Mouse (Mus musculus) ES-E14 (cell line): Measurements from ENCODE around the gene Tmem50a. TPM values are rescaled to one million over a fixed set of nuclear protein-coding genes. Genes with fewer than 3 reads are reported as not detected.

ENCODE experiments used
- DNase-seq: peaks from one replicate; pipeline ENCODE4 v3.0.0-alpha.2; 2013; ENCODE audit warnings: low read depth, low spot score
- H3K27ac ChIP-seq: 2 replicates; pipeline ENCODE4 v1.5.1; 2012; ENCODE audit warnings: low read depth, mild to moderate bottlenecking, low read length, moderate library complexity, mixed read lengths; ENCODE audit not compliant: poor library complexity, insufficient read depth, severe bottlenecking
- H3K36me3 ChIP-seq: 2 replicates; pipeline ENCODE4 v1.6.1; 2012; ENCODE audit warnings: mild to moderate bottlenecking, low read length, moderate library complexity, mixed read lengths; ENCODE audit not compliant: control insufficient read depth, poor library complexity, insufficient read depth, severe bottlenecking
- H3K4me1 ChIP-seq, 2 experiments: fragments of 150-350 bp in 1 of 2; sonication (generic) in 1 of 2; 2 replicates each; pipeline ENCODE4 v1.6.1; 2012; ENCODE audit warnings: low read length in 2 of 2, mild to moderate bottlenecking in 1 of 2, mixed read lengths in 1 of 2; ENCODE audit not compliant: control insufficient read depth in 2 of 2, insufficient read depth in 2 of 2, poor library complexity in 1 of 2
- H3K4me3 ChIP-seq, 2 experiments: fragments of 150-350 bp in 1 of 2; sonication (generic) in 1 of 2; 2 replicates each; pipeline ENCODE4 v1.5.1; 2012; ENCODE audit warnings: low read length in 2 of 2, low read depth in 1 of 2, mild to moderate bottlenecking in 1 of 2, mixed read lengths in 1 of 2; ENCODE audit not compliant: insufficient read depth in 1 of 2, poor library complexity in 1 of 2, severe bottlenecking in 1 of 2
- H3K9ac ChIP-seq: 2 replicates; pipeline ENCODE4 v1.6.1; 2012; ENCODE audit warnings: low read depth, mild to moderate bottlenecking, low read length, mixed read lengths; ENCODE audit not compliant: poor library complexity, insufficient read depth, severe bottlenecking
- H3K9me3 ChIP-seq: fragments of 150-350 bp; sonication (generic); 2 replicates; pipeline ENCODE4 v1.6.1; 2012; ENCODE audit warnings: low read depth, mild to moderate bottlenecking, low read length; ENCODE audit not compliant: control insufficient read depth, insufficient read depth
- CHD2 ChIP-seq: IDR thresholded peaks from 2 replicates; pipeline ENCODE4 v1.6.1; 2014; ENCODE audit warnings: mild to moderate bottlenecking, low read depth, low read length, inconsistent platforms
- HCFC1 ChIP-seq: IDR thresholded peaks from 2 replicates; pipeline ENCODE4 v1.6.1; 2012; ENCODE audit warnings: low read length, inconsistent platforms, borderline replicate concordance; ENCODE audit not compliant: insufficient read depth
- MAFK ChIP-seq: IDR thresholded peaks from 2 replicates; pipeline ENCODE4 v1.6.1; 2014; ENCODE audit warnings: mild to moderate bottlenecking, low read depth, low read length, inconsistent platforms; ENCODE audit not compliant: insufficient read depth
- ZC3H11A ChIP-seq: IDR thresholded peaks from 2 replicates; pipeline ENCODE4 v1.6.1; 2012; ENCODE audit warnings: low read depth, mild to moderate bottlenecking, inconsistent platforms, low read length, borderline replicate concordance
- ZNF384 ChIP-seq: IDR thresholded peaks from 2 replicates; pipeline ENCODE4 v1.6.1; 2012; ENCODE audit warnings: low read depth, low read length, inconsistent platforms
- in situ Hi-C, 2 experiments: fragments of 600-800 bp; cut with MboI; formaldehyde crosslinking; loops; one replicate each; pipeline ENCODE4 v1.15.1; 2025; ENCODE audit warnings: low sequenced_read_pairs in 2 of 2, inconsistent platforms in 1 of 2; ENCODE audit not compliant: unreplicated experiment in 2 of 2
- total RNA-seq: library from RNA; depleted of rRNA; stranded (reverse); fragments of 300-350 nt; gene quantifications from 2 replicates; pipeline ENCODE4 v1.2.3, GENCODE M21; 2012; rRNA removed

Gene Tmem50a
- 118 and 183 TPM in 2 replicates for total RNA-seq

DNA sequence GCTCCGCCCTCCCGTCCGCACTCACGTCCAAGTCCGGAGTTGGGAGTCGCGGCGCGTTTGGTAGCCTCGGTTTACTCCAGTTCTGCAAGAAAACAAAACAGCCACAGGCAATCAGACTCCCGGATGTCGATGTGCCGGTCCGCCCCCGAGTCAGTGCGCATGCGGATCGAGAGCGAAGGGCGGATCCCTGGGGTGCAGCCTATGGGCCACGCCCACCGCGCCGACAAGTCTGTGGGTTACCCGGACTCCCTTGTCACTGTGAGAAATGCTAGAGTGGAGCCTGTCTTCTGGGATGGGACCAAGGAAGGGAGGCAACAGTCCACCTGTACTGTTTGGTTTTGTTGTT, at the start of gene Tmem50a:
Tmem50a (minus strand) TSS at position 161 of the 346 bp plus-strand sequence.
- H3K4me3 ChIP-seq: peak within 1 kb of the TSS; percentile 85 to 95
- in situ Hi-C loops: no loop called here
- peaks cover 0 to 9% of the 10 kb centered on the region in 2 experiments; a peak in 1 of 4 replicates for H3K4me1 ChIP-seq
- peak; percentile 93 for DNase-seq
- H3K27ac ChIP-seq: peak within 1 kb of the TSS; percentile 77
- H3K36me3 ChIP-seq: peaks cover 5% of the 10 kb centered on the region
- H3K9me3 ChIP-seq: no peaks in the 10 kb centered on the region
- H3K9ac ChIP-seq: peak within 1 kb of the TSS; percentile 92
- TF ChIP-seq ZC3H11A (no peak), CHD2 (no peak), MAFK (no peak), ZNF384 (no peak), HCFC1 (no peak)

- TF ChIP-seq ZNF384 (no peak), CHD2 (no peak), HCFC1 (no peak), ZC3H11A (no peak), MAFK (no peak)
- Histone ChIP-seq H3K9ac (no peak overlapping the region), H3K9me3 (no peaks in the 10 kb centered on the region), H3K4me3 (peak overlapping the region in 1 of 2 experiments; percentile 55; a peak in 2 of 4 replicates), H3K36me3 (no peaks in the 10 kb centered on the region), H3K4me1 (peaks cover 0 to 5% of the 10 kb centered on the region in 2 experiments; a peak in 1 of 4 replicates), H3K27ac (no peak overlapping the region)
- in situ Hi-C loops: no loop called here
- DNase-seq: peak; percentile 91
Measured at GRCm38 (mm10) chr4:134963021-134963776, 48.4 kb upstream of the Tmem50a start.

DNA sequence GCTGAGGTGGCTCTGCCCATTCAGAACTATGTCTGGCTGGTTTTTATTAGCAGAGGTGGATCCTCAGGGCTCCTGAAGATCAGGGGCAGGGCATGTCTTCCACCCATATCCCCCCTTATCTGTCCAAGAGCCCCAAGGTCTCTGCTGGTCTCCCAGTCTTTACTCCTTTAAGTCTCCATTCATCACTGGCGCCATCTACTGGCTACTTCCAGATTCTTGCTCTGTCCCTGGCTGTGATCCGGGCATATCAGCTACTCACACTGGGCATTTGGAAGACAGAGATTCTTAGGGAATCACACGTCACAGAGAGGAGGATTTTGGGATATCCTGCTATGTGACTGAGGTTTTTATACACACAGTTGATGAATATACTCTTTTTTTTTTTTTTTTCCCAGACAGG, 41.5 kb upstream of the Tmem50a start:
- TF ChIP-seq HCFC1 (no peak), CHD2 (no peak), MAFK (no peak), ZNF384 (no peak), ZC3H11A (no peak)
- DNase-seq: peak; percentile 76
- in situ Hi-C loops: no loop called here
- H3K9me3 ChIP-seq: no peaks in the 10 kb centered on the region
- no peak overlapping the region for H3K9ac ChIP-seq
- no peaks in the 10 kb centered on the region for H3K36me3 ChIP-seq
- H3K4me3 ChIP-seq: no peak overlapping the region
- H3K27ac ChIP-seq: no peak overlapping the region
- H3K4me1 ChIP-seq: peaks cover 3 to 5% of the 10 kb centered on the region in 2 experiments; a peak in 2 of 4 replicates

GRCm38 (mm10) chr4:134955845-134956244, 41.0 kb upstream of the Tmem50a start:
- no peak for TF ChIP-seq ZC3H11A
- no peak for TF ChIP-seq HCFC1
- no peak for TF ChIP-seq CHD2
- TF ChIP-seq ZNF384: no peak
- no peak for TF ChIP-seq MAFK
- H3K36me3 ChIP-seq: no peaks in the 10 kb centered on the region
- no peaks in the 10 kb centered on the region for H3K9me3 ChIP-seq
- no peak overlapping the region for H3K9ac ChIP-seq
- in situ Hi-C loops: no loop called here
- DNase-seq: no peak
- H3K27ac ChIP-seq: no peak overlapping the region
- H3K4me1 ChIP-seq: peaks cover 3 to 5% of the 10 kb centered on the region in 2 experiments; a peak in 2 of 4 replicates
- no peak overlapping the region for H3K4me3 ChIP-seq
